Mouse (Mus musculus): Measurements from ENCODE around the gene Ankzf1.

DNA sequence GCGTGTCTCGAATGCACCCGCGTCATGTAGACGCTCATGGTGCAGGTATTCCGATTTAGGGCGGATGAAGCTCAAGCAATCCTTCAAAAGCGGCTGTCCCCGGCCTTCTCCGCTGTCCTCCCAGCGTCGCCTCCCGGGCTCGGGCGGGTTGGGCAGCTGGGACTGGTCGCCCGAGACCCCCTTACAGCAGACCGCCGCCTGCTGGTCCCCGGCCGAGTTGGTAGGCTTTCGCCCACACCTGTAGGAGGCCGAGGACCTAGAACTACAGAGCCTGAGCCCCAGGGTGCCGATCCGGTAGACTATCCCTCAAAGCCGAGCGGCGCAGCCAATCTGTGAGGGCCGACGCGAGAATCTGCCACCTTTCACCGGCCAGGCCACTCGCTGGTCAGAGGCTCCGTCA, 27.6 kb downstream of the Ankzf1 start, which contains the start of gene Tuba4a:
- TF ChIP-seq EP300 (IDR thresholded peaks at IDR 0.05; ENCODE audit: insufficient read depth, low read depth, low read length) (no peak), CTCF (IDR thresholded peaks at IDR 0.05; ENCODE audit: low read depth, low read length) (no peak)
